Mouse (Mus musculus): ENCODE results near the gene Gm4737. TPM values are rescaled to one million over a fixed set of nuclear protein-coding genes. Genes with fewer than 3 reads are reported as not detected.

Gm4737 gene
- polyA plus RNA-seq, 1 experiment from 2014 or later, result 3.9 TPM

- Histone ChIP-seq H3K27me3 (ENCODE audit: poor library complexity, severe bottlenecking) (no peaks in the 10 kb centered on the region), H3K4me3 (no peak within 1 kb of the TSS), H3K4me1 (peaks cover 3% of the 10 kb centered on the region; the same call in 1 of the 2 replicates), H3K9me3 (no peaks in the 10 kb centered on the region), H3K27ac (no peak within 1 kb of the TSS), H3K36me3 (replicated peaks) (no peaks in the 10 kb centered on the region)
- no peak for DNase-seq (ENCODE audit: extremely low spot score, low spot score)
- WGBS, result 86% methylated on average over 10 of the region's 10 CpGs
These were observed 34.9 kb downstream of the Gm4737 start, which contains the start of gene Cd96 for GRCm38 (mm10) chr16:46120020-46120419. Gene Cd96 (minus strand): TSS chr16:46120251.

GRCm38 (mm10) chr16:46117645-46118044, 37.2 kb downstream of the Gm4737 start:
- Histone ChIP-seq H3K4me1 (peaks cover 3% of the 10 kb centered on the region; the same call in 1 of the 2 replicates), H3K4me3 (no peak overlapping the region), H3K27me3 (ENCODE audit: poor library complexity, severe bottlenecking) (no peaks in the 10 kb centered on the region), H3K27ac (no peak overlapping the region), H3K9me3 (no peaks in the 10 kb centered on the region), H3K36me3 (replicated peaks) (no peaks in the 10 kb centered on the region)
- WGBS, result 94% methylated on average over 3 of the region's 3 CpGs
- no peak for DNase-seq (ENCODE audit: extremely low spot score, low spot score)

GRCm38 (mm10) chr16:46114727-46115126, 40.1 kb downstream of the Gm4737 start:
- no peak overlapping the region for H3K4me3 ChIP-seq
- no peaks in the 10 kb centered on the region for H3K36me3 ChIP-seq (replicated peaks)
- H3K4me1 ChIP-seq, result no peaks in the 10 kb centered on the region
- 82% methylated on average over 2 of the region's 2 CpGs for WGBS
- H3K27me3 ChIP-seq (ENCODE audit: poor library complexity, severe bottlenecking), result no peaks in the 10 kb centered on the region
- no peak overlapping the region for H3K27ac ChIP-seq
- H3K9me3 ChIP-seq, result no peaks in the 10 kb centered on the region
- DNase-seq (ENCODE audit: extremely low spot score, low spot score), result no peak

- H3K36me3 ChIP-seq (replicated peaks), result no peaks in the 10 kb centered on the region
- DNase-seq (ENCODE audit: extremely low spot score, low spot score), result no peak
- 52% methylated on average over 8 of the region's 8 CpGs for WGBS
- H3K27me3 ChIP-seq (ENCODE audit: poor library complexity, severe bottlenecking), result no peaks in the 10 kb centered on the region
- no peak overlapping the region for H3K27ac ChIP-seq
- H3K4me3 ChIP-seq, result no peak overlapping the region
- no peaks in the 10 kb centered on the region for H3K4me1 ChIP-seq
- no peaks in the 10 kb centered on the region for H3K9me3 ChIP-seq
These were observed 45.3 kb downstream of the Gm4737 start for GRCm38 (mm10) chr16:46109536-46109935.

DNA sequence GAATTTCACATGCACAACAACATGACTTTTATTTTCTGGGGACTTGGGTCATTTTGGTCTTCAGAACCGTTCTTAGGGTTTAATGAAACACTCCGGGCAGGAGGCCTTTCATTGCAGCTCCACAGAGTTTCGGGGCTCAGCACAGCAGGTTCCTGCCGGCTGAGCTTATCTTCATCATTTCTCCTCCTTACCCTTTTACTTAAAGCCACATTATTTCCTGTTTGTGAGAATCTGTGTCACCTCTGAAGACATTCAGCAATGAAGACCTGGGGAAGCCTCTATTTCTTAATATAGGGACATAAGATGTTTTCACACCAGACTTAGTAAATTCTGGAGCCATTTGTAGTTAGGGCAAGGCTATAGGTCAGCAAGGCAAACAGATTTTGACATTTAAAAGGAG, 47.4 kb downstream of the Gm4737 start:
- DNase-seq (ENCODE audit: extremely low spot score, low spot score), result no peak
- 61% methylated on average over 4 of the region's 4 CpGs for WGBS
- no peaks in the 10 kb centered on the region for H3K9me3 ChIP-seq
- no peaks in the 10 kb centered on the region for H3K36me3 ChIP-seq (replicated peaks)
- H3K4me1 ChIP-seq, result no peaks in the 10 kb centered on the region
- no peak overlapping the region for H3K4me3 ChIP-seq
- H3K27me3 ChIP-seq (ENCODE audit: poor library complexity, severe bottlenecking), result no peaks in the 10 kb centered on the region
- H3K27ac ChIP-seq, result no peak overlapping the region

DNA sequence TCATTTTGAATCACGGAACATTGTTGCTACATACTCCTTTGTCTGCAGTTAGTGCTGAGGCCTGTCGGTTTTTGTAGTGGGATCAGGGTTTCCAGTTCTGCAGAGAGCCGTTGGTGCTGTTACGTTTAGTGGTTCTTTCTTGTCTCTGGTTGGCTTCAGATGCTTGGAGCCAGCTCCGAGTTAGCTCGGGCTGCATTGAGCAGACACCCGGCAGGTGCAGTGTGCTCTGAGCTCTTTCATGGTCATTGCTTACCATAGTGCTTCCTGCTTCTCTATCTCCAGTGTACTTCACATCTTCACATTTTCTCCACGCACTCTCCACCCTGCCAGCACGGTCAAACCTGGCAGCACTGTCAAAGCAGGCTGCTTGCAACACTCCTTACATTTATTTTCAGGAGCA, 50.4 kb downstream of the Gm4737 start:
- no peaks in the 10 kb centered on the region for H3K9me3 ChIP-seq
- WGBS, result 84% methylated on average over 9 of the region's 9 CpGs

More for the DNA sequence above, 50.4 kb downstream of the Gm4737 start:
- Histone ChIP-seq H3K27ac (no peak overlapping the region), H3K4me3 (no peak overlapping the region), H3K27me3 (ENCODE audit: poor library complexity, severe bottlenecking) (no peaks in the 10 kb centered on the region), H3K36me3 (replicated peaks) (no peaks in the 10 kb centered on the region), H3K4me1 (0 out of 2 replicates have a peak, but pooled peaks cover 4% of the 10 kb centered on the region)
- no peak for DNase-seq (ENCODE audit: extremely low spot score, low spot score)

Other genes starting within 250 kb of the Gm4737 start
- 28.0 and 28.3 TPM in 2 replicates for gene Phldb2, start 201.5 kb downstream of the Gm4737 start, polyA plus RNA-seq (2016; fragmentation: Nextera tagmentation; extraction: Ambion mirVana)
- gene Plcxd2, start 144.9 kb downstream of the Gm4737 start, polyA plus RNA-seq (2016; fragmentation: Nextera tagmentation; extraction: Ambion mirVana), result 3.4 and 4.4 TPM in 2 replicates
- not detected in 2 replicates for gene Cd96, start 34.8 kb downstream of the Gm4737 start, polyA plus RNA-seq (2016; fragmentation: Nextera tagmentation; extraction: Ambion mirVana)